Mouse (Mus musculus) E14TG2a.4 (cell line): ENCODE measurements around the gene Mcoln2.

Experiments
- CTCF ChIP-seq: conservative IDR thresholded peaks from 2 replicates; pipeline ENCODE4 v1.5.1; 2014; ENCODE audit warnings: low read length
- NANOG ChIP-seq: IDR thresholded peaks from 2 replicates; pipeline ENCODE4 v1.6.1; 2014; ENCODE audit warnings: borderline replicate concordance, low read length, mixed read lengths
- POU5F1 ChIP-seq: IDR thresholded peaks from 2 replicates; pipeline ENCODE4 v1.6.1; 2014; ENCODE audit warnings: low read length, borderline replicate concordance

- TF ChIP-seq CTCF (no peak; the same call in 1 of the 2 replicates), NANOG (no peak), POU5F1 (no peak)
Observed at GRCm38 (mm10) chr3:146220776-146221486, 71.3 kb downstream of the Mcoln2 start, which contains the start of gene Lpar3.
